Mouse (Mus musculus) adrenal gland, postnatal 4 days (tissue): Measurements from ENCODE around the gene Gm3095. TPM values are rescaled to one million over a fixed set of nuclear protein-coding genes. Genes with fewer than 3 reads are reported as not detected.
"Not testable (repeated sequence)": the region's sequence is repeated elsewhere in the genome, so short reads cannot be mapped to it uniquely, and the experiment has no call there.

Experiments
- DNase-seq, 2 experiments: peaks; one replicate each; pipeline ENCODE4 v3.0.0; 2021 to 2022; ENCODE audit warnings: low spot score in 2 of 2, mixed read lengths in 2 of 2
- long read RNA-seq, 2 experiments: library from polyadenylated mRNA; stranded (forward); transcript quantifications; one replicate each; pipeline ENCODE4 v2.0.0; 2021
- total RNA-seq, 2 experiments: library from RNA; stranded (reverse); gene quantifications; 2 replicates each; pipeline ENCODE4 v1.2.3; 2021

The Gm3095 gene
- not detected for total RNA-seq
- long read RNA-seq, experiment 1: 0 reads
- long read RNA-seq, experiment 2: 0 reads

DNA sequence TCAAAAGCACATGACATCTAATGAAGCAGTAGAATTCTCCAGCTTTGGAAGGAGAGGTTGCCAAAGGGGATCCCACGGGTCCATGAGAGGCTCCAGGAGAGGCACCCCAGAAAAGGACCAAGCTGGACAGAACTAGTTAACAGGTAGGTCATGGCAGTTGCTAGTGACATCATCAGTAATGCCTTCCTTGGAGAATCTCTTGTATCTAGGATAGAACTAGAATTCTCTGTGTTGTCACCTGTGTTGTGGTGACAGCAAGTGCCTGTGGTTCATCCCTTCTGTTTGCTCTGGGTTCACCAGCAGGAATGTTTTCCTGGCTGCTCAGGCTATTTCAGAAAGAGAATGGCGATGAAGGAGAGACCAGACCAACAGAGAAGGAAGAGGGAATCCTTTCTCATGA, at the start of gene Gm3095:
Gm3095 (plus strand) TSS at position 301 of the 400 bp plus-strand sequence.
- not testable (repeated sequence) for DNase-seq

DNA sequence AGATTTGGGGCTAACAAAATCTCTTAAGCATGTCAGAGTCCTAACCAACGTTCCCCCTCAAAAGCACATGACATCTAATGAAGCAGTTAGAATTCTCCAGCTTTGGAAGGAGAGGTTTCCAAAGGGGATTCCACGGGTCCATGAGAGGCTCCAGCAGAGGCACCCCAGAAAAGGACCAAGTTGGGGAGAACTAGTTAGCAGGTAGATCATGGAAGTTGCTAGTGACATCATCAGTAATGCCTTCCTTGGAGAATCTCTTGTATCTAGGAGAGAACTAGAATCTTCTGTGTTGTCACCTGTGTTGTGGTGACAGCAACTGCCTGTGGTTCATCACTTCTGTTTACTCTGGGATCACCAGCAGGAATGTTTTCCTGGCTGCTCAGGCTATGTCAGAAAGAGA, 31.9 kb upstream of the Gm3095 start, which contains the start of gene Gm3029:
Gm3029 (plus strand) TSS at position 301 of the 400 bp plus-strand sequence.
- DNase-seq: not testable (repeated sequence)

DNA sequence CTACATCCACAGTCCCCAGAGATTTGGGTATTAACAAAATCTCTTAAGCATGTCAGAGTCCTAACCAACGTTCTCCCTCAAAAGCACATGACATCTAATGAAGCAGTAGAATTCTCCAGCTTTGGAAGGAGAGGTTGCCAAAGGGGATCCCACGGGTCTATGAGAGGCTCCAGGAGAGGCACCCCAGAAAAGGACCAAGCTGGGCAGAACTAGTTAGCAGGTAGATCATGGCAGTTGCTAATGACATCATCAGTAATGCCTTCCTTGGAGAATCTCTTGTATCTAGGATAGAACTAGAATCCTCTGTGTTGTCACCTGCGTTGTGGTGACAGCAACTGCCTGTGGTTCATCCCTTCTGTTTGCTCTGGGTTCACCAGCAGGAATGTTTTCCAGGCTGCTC, 34.7 kb downstream of the Gm3095 start, which contains the start of gene Gm3099:
Gm3099 (plus strand) TSS at position 301 of the 400 bp plus-strand sequence.
- DNase-seq: not testable (repeated sequence)

Other genes starting within 250 kb of the Gm3095 start
- gene Gm3002, start 153.5 kb upstream of the Gm3095 start, total RNA-seq: under 1 TPM in 1 of 2 experiments, not detected in 1; 0.20 TPM
- not detected for gene Gm3033, start 117.3 kb upstream of the Gm3095 start, total RNA-seq
- not detected for gene Gm2916, start 79.4 kb upstream of the Gm3095 start, total RNA-seq
- not detected for gene Gm3029, start 31.8 kb upstream of the Gm3095 start, total RNA-seq
- not detected for gene Gm3099, start 34.8 kb downstream of the Gm3095 start, total RNA-seq
- 1 to 10 TPM; 1.4 to 1.6 TPM for gene Gm5796, start 60.4 kb downstream of the Gm3095 start, total RNA-seq
- not detected for gene Gm3115, start 120.6 kb downstream of the Gm3095 start, total RNA-seq
- gene Gm8108, start 147.0 kb downstream of the Gm3095 start, total RNA-seq: 1 to 10 TPM in 1 of 2 experiments, under 1 TPM in 1; 0.37 to 1.9 TPM
- not detected for gene Gm3127, start 201.5 kb downstream of the Gm3095 start, total RNA-seq
- not detected for gene Gm2974, start 219.0 kb downstream of the Gm3095 start, total RNA-seq